Mouse (Mus musculus) liver, embryonic 16.5 days (tissue): ENCODE data around the gene Slc9a6. TPM values are rescaled to one million over a fixed set of nuclear protein-coding genes. Genes with fewer than 3 reads are reported as not detected.

Source experiments
- ATAC-seq: fragments of 200-750 bp; cut with Nextera tagmentation; 2 replicates; pipeline ENCODE4 v1.8.0; 2017; ENCODE audit warnings: low read depth, mild to moderate bottlenecking, moderate number of reproducible peaks, moderate library complexity
- H3K27ac ChIP-seq: fragments of 300-500 bp; sonication (generic); 2 replicates; pipeline ENCODE4 v1.5.1; 2014; ENCODE audit warnings: mild to moderate bottlenecking, low read length
- H3K27me3 ChIP-seq: fragments of 300-500 bp; sonication (generic); 2 replicates; pipeline ENCODE4 v1.6.1; 2014; ENCODE audit warnings: low read depth, low read length, mixed read lengths; ENCODE audit not compliant: control insufficient read depth, insufficient read depth
- H3K36me3 ChIP-seq: fragments of 300-500 bp; sonication (generic); 2 replicates; pipeline ENCODE4 v1.6.1; 2014; ENCODE audit warnings: mild to moderate bottlenecking; ENCODE audit not compliant: control insufficient read depth, insufficient read depth
- H3K4me1 ChIP-seq: fragments of 300-500 bp; sonication (generic); 2 replicates; pipeline ENCODE4 v1.6.1; 2014; ENCODE audit warnings: low read depth, low read length, mixed read lengths; ENCODE audit not compliant: control insufficient read depth
- H3K4me2 ChIP-seq: fragments of 300-500 bp; sonication (generic); 2 replicates; pipeline ENCODE4 v1.6.1; 2014; ENCODE audit warnings: low read depth, low read length, mixed read lengths
- H3K4me3 ChIP-seq: fragments of 300-500 bp; sonication (generic); 2 replicates; pipeline ENCODE4 v1.5.1; 2014; ENCODE audit warnings: low read depth, mild to moderate bottlenecking, low read length
- H3K9ac ChIP-seq: fragments of 300-500 bp; sonication (generic); 2 replicates; pipeline ENCODE4 v1.6.1; 2014; ENCODE audit warnings: low read depth, low read length
- H3K9me3 ChIP-seq: fragments of 300-500 bp; sonication (generic); replicated peaks from 2 replicates; pipeline ENCODE4 v1.6.1; 2016; ENCODE audit warnings: low read length; ENCODE audit not compliant: control insufficient read depth
- WGBS: fragments of 180-500 bp; shearing (Covaris S2); extraction: QIAGEN DNeasy Blood & Tissue Kit; methylation state at CpG from one replicate; pipeline ENCODE4 v1.1.7; 2014; ENCODE audit not compliant: insufficient replicate concordance; 5-methylcytosine and 5-hydroxymethylcytosine counted together
- polyA plus RNA-seq: library from polyadenylated mRNA; unstranded; fragments of >200 nt; fragmentation: Nextera tagmentation; extraction: Ambion mirVana; gene quantifications from 2 replicates; pipeline ENCODE4 v1.2.1, GENCODE M21; 2015

The Slc9a6 gene
- polyA plus RNA-seq, 1 experiment from 2014 or later: 3.8 TPM

DNA sequence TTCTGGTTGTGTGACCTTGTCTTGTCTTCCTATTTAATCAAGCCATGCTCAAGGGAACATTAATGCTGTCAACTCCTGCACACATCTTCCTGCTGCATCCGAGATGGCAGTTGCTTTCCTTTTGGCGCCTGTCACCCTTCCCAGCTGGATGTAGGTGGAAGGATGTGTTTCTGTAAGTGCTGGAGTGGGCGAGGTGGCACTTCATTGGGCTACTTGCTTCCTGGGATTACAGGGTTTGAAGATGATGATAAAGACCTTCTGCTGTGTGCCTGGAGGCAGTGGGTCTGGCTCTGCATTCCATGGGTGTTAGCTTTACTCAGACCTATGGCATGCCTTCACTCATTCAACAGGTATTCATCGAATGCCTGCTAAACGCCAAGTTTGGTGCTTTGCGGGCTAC, 68.2 kb downstream of the Slc9a6 start:
- Histone ChIP-seq H3K9ac (no peak overlapping the region), H3K27me3 (no peaks in the 10 kb centered on the region), H3K9me3 (no peaks in the 10 kb centered on the region), H3K36me3 (no peaks in the 10 kb centered on the region), H3K4me1 (no peaks in the 10 kb centered on the region), H3K4me3 (no peak overlapping the region), H3K27ac (no peak overlapping the region), H3K4me2 (no peak overlapping the region)
- no peak for ATAC-seq
- WGBS: 64% methylated on average over 6 of the region's 6 CpGs

DNA sequence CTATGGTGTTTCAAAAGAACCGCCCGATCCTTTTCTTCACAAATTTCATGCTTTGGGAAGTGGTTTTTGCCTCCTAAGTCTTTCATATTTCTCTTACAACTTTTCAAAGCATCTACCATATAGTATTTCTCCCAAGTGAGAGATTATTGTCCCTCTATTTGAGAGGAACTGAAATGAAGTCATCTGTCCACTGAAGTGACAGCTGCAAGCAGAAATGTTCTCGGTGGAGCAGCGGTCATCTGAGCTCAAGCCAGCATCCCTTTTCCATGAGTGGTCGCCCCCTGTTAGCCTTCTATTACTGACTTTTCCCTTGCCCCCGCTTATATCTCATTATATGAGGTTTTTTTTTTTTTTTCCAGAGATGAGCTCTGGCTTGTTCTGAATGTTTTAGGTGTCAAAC, 69.5 kb downstream of the Slc9a6 start:
- Histone ChIP-seq H3K4me1 (no peaks in the 10 kb centered on the region), H3K27ac (no peak overlapping the region), H3K9me3 (no peaks in the 10 kb centered on the region), H3K4me2 (no peak overlapping the region), H3K9ac (no peak overlapping the region), H3K27me3 (no peaks in the 10 kb centered on the region), H3K4me3 (no peak overlapping the region), H3K36me3 (no peaks in the 10 kb centered on the region)
- 63% methylated on average over 6 of the region's 6 CpGs for WGBS
- ATAC-seq: no peak

DNA sequence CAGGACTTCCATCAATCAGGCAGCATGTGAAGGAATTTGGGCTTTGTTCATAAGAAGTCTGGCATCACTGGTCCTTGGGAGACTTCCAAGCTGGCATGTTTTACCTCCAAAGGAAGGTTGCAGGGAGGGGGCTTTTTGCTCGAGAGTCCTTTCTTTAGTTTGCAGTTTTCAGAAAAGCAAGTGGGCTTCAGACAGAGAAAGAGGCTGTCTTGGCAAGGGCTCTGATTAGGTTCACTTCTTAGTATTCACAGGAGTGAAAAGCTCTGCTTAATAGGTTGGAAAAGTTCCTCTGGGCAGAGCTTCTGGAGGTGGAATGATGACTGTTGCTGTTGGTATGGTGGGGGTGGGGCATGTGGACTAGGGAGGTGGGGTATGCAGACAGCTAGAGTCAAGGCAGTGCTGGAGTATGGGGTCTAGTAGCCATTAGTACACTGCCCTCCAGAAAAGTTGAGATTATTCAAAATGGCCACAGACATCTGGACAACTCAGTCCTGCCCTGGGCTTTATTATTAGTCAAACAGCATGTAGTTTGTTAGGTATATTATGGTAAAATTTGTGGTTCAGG, 72.7 kb downstream of the Slc9a6 start:
- WGBS: 64% methylated on average over 1 of the region's 1 CpGs
- ATAC-seq: no peak
- H3K36me3 ChIP-seq: no peaks in the 10 kb centered on the region
- no peak overlapping the region for H3K4me2 ChIP-seq
- no peaks in the 10 kb centered on the region for H3K4me1 ChIP-seq
- no peak overlapping the region for H3K4me3 ChIP-seq
- no peak overlapping the region for H3K9ac ChIP-seq
- no peaks in the 10 kb centered on the region for H3K9me3 ChIP-seq
- no peak overlapping the region for H3K27ac ChIP-seq
- no peaks in the 10 kb centered on the region for H3K27me3 ChIP-seq

DNA sequence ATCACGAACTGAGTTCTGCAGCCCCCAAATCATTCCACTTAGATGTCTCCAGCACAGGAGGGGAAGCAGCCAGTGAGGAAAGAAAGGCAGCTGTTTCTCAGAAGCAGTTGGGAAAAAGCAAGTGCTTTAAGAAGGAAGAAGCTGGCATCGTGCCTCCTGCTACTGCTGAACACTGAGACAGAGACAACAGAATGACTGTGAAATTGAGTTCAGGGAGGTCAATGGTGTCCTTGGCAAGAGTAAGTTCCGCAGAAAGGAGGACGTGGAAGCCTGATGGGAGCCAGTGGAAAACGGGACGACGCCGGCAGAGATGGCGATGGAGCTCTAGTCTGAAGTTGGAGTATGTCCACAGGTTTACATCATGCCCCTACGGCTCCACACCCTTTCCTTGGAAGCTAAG, 74.0 kb downstream of the Slc9a6 start:
- Histone ChIP-seq H3K4me2 (no peak overlapping the region), H3K4me3 (no peak overlapping the region), H3K27me3 (no peaks in the 10 kb centered on the region), H3K9me3 (no peaks in the 10 kb centered on the region), H3K27ac (no peak overlapping the region), H3K36me3 (no peaks in the 10 kb centered on the region), H3K4me1 (no peaks in the 10 kb centered on the region), H3K9ac (no peak overlapping the region)
- no peak for ATAC-seq
- 67% methylated on average over 10 of the region's 10 CpGs for WGBS

GRCm38 (mm10) chrX:56692554-56692953, 83.0 kb downstream of the Slc9a6 start:
- Histone ChIP-seq H3K27ac (no peak overlapping the region), H3K36me3 (no peaks in the 10 kb centered on the region), H3K9ac (no peak overlapping the region), H3K4me1 (no peaks in the 10 kb centered on the region), H3K4me3 (no peak overlapping the region), H3K9me3 (no peaks in the 10 kb centered on the region), H3K4me2 (no peak overlapping the region), H3K27me3 (no peaks in the 10 kb centered on the region)
- ATAC-seq: no peak
- 65% methylated on average over 6 of the region's 6 CpGs for WGBS

- no peaks in the 10 kb centered on the region for H3K27me3 ChIP-seq
- no peaks in the 10 kb centered on the region for H3K9me3 ChIP-seq
- H3K27ac ChIP-seq: no peak overlapping the region
- H3K9ac ChIP-seq: no peak overlapping the region
- H3K36me3 ChIP-seq: no peaks in the 10 kb centered on the region
- H3K4me2 ChIP-seq: no peak overlapping the region
- H3K4me1 ChIP-seq: no peaks in the 10 kb centered on the region
- no peak for ATAC-seq
- no peak overlapping the region for H3K4me3 ChIP-seq
- 86% methylated on average over 2 of the region's 2 CpGs for WGBS
These were observed 85.0 kb downstream of the Slc9a6 start for GRCm38 (mm10) chrX:56694539-56694938.

- no peak for ATAC-seq
- Histone ChIP-seq H3K4me1 (no peaks in the 10 kb centered on the region), H3K36me3 (no peaks in the 10 kb centered on the region), H3K4me3 (no peak overlapping the region), H3K27ac (no peak overlapping the region), H3K4me2 (no peak overlapping the region), H3K27me3 (no peaks in the 10 kb centered on the region), H3K9ac (no peak overlapping the region), H3K9me3 (no peaks in the 10 kb centered on the region)
- 70% methylated on average over 6 of the region's 6 CpGs for WGBS
These were observed 87.7 kb downstream of the Slc9a6 start for GRCm38 (mm10) chrX:56697199-56697780.

DNA sequence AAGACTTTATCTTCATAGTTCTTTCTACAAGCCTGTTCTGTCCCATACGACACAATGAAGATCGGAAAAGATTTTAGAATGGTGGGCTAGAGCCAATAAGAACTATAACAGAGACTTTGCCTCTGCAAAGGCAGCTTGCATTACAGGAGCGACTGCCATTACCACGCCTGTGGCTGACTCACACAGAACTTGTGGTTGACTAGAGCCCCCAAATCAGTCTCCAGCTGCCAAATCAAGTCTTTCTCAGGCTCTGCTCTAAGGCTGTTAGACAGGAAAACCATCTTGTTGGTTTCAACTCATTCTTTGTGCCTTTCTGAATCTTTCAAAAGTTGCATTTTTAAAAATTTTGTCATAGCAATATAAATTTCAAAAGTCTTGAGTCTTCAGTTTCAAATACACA, 88.3 kb downstream of the Slc9a6 start:
- H3K9me3 ChIP-seq: no peaks in the 10 kb centered on the region
- 55% methylated on average over 4 of the region's 4 CpGs for WGBS
- no peak overlapping the region for H3K4me3 ChIP-seq
- no peak for ATAC-seq
- no peaks in the 10 kb centered on the region for H3K27me3 ChIP-seq
- H3K4me2 ChIP-seq: no peak overlapping the region
- H3K36me3 ChIP-seq: no peaks in the 10 kb centered on the region
- no peak overlapping the region for H3K9ac ChIP-seq
- H3K27ac ChIP-seq: no peak overlapping the region
- no peaks in the 10 kb centered on the region for H3K4me1 ChIP-seq

DNA sequence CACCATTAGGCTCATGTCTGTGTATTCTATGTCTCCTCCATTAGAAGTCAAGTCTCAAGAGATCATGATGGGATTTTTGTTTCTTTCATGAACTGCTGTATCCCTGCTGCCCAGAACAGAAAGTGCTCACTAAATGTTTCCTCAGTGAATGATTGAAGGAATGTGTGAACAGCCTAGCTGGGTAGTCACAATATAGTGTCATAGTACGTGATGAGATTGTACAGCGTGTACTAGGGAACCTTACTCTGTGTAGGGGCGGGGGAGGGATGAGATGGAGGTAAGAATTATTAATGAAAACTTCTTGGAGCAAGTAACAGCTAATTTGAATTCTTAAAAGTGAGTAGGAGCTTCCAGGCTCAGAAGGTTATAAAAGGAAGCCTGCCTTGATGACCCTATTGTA, 91.7 kb downstream of the Slc9a6 start:
- Histone ChIP-seq H3K9ac (no peak overlapping the region), H3K27ac (no peak overlapping the region), H3K4me2 (no peak overlapping the region), H3K4me1 (no peaks in the 10 kb centered on the region), H3K36me3 (no peaks in the 10 kb centered on the region), H3K9me3 (no peaks in the 10 kb centered on the region), H3K27me3 (no peaks in the 10 kb centered on the region), H3K4me3 (no peak overlapping the region)
- ATAC-seq: no peak
- 64% methylated on average over 3 of the region's 3 CpGs for WGBS
